Mouse (Mus musculus): Measurements from ENCODE around the gene Asb16. TPM values are rescaled to one million over a fixed set of nuclear protein-coding genes. Genes with fewer than 3 reads are reported as not detected.
A peak's percentile ranks its signal among the peaks of the same experiment; 100 is the strongest.

Gene Asb16
- total RNA-seq (2015) (1.5 and 2.0 TPM in 2 replicates), total RNA-seq (2017) (0.54 and 0.58 TPM in 2 replicates)

DNA sequence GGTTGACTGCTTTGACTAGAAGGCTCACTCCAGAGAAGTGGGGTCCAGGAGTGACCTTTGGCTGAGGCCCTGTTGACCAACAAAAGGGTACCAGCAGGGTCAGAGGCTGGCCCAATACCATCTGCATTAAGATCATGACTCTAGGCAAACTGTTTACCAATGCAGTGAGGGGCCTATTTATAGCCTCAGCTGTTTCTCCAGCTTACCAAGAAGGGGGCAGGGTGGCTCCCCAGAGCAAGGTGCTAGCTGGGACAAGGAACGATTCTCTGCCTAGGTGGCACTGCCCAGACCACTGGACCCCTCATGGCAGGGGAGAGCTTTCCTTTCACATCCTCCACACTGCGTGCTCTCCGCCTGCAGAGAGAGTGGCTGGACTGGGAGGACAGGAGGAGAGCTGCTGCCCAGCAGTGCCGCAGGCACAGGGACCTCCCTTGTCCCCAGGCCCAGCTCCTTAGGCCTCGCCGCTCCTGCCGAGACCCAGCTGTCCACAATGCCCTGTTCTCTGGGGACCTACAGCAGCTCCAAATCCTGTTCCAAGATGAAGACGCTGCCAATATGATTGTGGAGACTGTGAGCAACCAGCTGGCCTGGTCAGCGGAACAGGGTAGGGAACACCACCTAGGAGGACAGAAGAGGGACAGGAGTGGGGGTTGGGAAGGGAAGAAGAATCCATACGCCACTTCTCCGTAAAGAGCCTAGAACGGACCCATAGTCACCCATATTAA, at the start of gene Asb16:
Asb16 (plus strand) TSS at position 224 of the 725 bp plus-strand sequence.
- ATAC-seq (replicated peaks; ENCODE audit: poor library complexity): no peak

DNA sequence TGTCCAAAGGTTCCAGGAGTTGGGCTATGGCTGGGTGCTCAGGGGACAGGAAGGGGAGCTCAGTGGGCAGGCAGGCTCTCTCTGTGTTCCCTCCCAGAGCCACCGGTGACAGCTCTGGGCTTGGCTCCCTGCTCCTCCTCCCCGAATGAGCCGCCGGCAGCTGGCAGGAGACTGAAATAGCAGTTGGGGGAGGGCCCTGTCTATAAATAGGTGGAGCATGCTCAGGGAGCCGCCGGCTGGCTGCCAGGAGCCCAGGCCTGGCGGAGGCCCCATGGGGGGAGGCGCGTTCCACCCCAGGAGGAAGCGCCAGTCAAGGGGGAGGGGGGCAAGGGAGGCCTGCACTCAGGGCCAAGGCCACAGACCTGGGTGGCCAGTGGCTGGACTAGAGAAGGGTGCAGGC, 49.8 kb upstream of the Asb16 start:
- ATAC-seq (replicated peaks; ENCODE audit: poor library complexity): peak; percentile 91

DNA sequence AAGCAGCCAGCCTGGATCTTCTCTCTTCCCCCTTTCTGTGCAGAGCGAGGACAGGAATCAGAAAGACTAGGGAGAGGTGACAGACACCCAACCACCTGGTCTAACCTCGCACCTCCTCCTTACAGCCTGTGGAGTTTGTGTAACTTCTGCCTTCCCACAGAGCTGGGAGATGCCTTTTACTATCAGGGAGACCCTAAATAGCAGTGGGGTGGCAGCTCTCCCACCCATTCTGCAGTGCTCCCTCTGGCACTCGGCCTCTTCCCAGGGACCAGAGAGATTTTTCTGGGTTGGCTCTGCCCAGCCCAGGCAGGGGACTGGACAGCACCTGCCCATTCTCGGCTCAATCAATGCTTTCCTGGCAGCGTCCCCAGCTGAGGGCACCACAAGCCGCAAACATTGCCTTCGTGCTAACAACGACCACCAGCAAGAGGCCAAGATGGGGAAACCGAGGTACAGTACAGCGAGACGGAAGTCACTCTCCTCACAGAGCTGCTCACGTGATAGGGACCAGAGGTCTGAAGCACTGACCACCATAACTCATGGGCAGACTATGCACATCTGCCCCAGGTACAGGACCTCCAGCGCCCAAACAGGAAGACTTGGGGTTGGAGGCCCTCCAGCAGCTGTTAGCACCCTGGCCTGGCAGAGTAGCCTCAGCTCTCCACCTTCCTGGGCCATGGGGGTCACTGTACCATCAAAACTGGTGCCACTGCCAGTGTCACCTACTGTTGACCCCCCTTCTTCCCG, 49.1 kb upstream of the Asb16 start:
- ATAC-seq (replicated peaks; ENCODE audit: poor library complexity): no peak; the same call in 1 of the 2 replicates

DNA sequence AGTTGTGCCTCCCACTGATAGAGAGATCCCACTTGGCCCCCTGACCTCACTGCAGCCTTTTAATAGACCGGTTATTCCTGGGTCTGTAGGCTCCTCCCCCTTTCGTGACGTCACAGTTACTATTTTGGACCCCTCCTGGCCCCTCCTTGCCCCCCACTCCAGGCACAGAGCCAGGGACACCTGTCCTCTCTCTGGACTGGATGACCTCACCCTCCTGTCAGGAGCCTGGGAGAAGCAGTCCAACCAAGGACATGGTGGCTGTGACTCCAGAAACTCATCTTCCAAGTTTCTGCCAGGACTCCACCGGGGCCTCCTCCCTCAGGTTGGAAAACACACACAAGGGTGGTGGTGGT, 48.6 kb upstream of the Asb16 start:
- ATAC-seq (replicated peaks; ENCODE audit: poor library complexity): no peak

DNA sequence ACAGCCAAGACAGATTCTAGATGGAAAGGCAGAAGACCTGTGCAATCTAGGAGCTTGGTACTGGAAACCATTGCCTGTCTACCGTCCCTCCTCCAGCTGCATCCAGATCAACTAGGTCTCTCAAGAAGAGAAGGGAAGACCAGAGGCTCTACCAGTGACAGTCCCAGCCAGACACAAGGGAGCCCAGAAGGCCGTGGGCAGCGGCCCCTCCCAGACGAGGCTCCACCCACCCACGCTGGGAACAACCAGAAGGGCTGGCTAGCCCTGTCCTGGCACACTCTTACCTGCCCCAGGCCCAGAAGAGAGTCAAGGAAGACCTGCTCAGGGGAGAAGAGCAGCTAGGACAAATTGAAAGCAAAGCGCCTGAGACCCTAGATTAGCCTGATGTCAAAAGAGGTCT, 48.1 kb upstream of the Asb16 start:
- ATAC-seq (replicated peaks; ENCODE audit: poor library complexity): no peak

DNA sequence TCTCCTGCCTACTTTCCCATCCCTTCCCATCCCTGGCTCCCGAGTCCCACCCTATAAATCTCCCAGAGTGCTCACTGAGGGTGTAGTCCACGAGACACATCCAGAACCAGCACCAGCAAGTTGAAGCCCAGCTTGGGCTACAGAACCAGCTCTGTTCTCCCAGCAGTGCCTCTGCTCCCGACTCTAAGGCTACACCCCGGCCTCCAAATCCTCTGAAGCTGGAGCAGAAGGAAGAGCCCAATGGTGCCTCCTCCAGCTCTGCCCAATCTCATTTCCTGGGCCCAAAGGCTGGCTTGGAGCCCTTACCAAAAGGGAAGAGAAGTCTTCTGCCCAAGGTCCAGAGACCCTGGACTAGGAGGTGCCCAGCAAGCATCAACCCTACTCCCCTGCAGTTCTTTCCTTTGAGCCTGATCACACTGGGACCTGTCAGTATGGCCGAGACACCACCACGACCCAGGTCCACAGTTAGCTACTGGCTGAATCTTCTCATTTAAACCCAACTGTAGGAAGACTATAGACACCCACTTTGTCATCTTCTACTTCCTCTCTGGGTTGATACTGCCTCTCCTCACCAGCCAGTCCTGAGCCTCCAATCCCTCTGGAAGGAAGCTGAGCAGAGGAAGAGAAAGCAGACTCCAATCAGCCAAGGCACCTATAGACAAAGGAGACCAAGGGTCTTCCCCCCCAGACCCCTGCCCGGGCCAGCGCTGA, 47.1 kb upstream of the Asb16 start:
- no peak for ATAC-seq (replicated peaks; ENCODE audit: poor library complexity)

DNA sequence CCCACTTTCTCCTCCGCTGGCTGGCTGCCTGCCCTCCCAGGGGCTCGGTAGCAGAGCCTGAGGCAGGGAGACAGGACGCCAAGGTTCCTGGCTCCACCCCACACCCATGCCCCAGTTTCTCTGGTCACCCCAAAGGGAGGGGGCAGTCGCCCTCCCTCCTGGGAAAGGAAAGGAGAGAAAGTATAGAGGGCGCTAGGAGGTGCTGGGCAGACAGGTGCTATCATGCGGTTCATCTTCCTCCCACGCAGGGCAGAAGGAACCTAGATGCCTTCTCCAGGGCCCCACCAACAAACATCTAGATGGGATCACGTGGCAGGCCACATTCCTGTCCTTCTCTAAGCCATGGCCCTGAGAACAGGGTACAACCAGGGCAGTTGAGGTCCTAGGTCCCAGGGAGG, 46.6 kb upstream of the Asb16 start:
- no peak for ATAC-seq (replicated peaks; ENCODE audit: poor library complexity)

DNA sequence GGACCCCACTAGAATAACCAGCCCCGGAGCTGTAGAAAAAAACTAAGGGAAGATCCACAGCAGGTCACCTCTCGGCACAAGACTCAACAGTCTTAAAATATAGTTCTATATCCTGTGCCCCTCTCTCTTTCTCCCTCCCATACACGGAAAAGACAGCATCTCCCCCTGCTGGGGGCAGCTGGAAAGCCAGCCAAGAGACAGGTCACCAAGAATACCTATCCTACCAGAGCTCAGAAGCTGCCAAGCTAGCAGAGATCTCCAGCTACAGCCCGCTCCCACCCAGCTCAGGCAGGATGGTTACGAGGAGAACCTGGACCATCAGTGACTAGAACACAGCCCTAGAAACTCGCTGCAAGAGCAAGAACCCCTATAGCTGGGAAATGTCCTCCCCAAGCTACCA, 45.4 kb upstream of the Asb16 start:
- ATAC-seq (replicated peaks; ENCODE audit: poor library complexity): peak; percentile 37

DNA sequence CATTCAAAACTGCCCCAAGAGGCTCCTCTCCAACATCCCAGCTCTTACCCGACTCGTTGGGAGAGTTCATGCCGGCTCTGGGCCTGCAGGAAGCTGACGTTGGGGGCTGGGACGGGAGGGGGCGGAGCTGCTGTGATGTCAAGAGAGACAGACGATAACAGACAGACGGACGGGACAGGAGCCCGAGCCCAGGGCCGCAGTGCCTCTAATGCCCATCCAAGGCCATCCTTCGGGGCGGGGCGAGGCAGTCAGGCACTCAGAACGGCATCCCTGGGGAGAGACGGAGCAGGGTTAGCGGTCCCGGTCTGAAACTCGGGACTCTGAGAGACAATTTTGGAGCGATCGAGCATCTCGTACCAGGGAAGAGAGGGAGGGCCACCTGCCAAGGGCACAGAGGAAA, 43.9 kb upstream of the Asb16 start:
- ATAC-seq (replicated peaks; ENCODE audit: poor library complexity): no peak

DNA sequence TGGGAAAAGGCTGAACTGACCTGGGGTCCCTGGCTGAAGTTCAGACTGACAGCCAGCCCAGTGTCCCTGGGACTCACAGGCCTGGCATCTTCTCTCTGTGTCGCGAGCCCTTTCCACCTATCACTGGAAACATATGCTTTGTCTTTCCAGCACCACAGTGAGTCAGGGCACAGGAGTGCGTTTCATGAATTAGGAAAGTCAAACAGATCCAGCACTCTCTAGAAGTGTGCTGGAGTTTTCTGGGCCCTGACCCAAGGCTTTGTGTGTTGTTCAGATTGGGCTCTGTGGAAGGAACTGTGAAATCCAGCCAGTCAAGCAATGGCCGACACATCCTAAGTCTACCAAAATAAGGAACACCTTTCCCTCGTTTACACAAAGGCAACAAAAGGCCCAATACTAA, 43.3 kb upstream of the Asb16 start:
- ATAC-seq (replicated peaks; ENCODE audit: poor library complexity): no peak

DNA sequence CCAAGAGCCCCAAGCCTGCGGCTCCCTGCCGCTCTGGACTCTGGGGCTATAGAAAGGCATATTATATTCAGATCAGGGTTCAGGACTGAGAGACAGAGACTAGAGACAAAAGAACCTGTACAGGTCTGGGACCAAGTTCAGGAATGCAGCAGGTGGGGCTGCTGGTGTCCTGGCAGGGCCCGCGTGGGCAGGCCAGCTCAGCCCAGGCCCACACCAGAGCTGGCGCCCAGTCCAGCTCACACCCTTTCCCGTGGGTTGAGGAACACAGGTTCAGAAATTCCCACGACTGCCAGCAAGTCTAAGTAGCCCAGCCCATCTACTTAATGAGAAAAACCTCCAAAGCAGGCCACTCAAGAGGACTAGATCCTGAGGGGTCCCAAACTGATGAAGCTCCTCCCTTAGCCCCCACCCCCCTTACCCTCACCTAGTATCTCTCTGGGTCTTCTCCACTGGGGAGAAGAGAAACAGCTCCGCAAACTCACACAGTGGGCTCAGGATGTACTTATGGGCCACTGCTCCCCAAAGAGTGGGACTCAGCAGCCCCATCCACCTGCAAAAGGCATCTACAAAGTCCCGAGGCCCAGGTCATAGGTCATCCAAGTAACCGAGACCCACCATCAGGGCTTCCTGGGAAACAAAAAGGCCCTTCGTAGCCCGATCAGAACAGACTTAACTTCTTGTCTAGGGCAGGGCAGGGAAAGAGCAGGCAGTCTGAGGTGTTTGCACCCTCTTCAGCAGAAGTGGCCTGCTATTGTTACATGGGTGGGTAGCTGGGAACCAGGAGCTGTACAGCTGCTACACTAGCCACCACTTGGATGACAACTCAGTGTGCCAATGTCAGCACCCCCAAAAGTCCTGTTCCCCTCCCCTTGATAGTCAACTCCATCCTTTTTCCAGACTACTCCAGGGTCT, 42.2 kb upstream of the Asb16 start:
- no peak for ATAC-seq (replicated peaks; ENCODE audit: poor library complexity)

DNA sequence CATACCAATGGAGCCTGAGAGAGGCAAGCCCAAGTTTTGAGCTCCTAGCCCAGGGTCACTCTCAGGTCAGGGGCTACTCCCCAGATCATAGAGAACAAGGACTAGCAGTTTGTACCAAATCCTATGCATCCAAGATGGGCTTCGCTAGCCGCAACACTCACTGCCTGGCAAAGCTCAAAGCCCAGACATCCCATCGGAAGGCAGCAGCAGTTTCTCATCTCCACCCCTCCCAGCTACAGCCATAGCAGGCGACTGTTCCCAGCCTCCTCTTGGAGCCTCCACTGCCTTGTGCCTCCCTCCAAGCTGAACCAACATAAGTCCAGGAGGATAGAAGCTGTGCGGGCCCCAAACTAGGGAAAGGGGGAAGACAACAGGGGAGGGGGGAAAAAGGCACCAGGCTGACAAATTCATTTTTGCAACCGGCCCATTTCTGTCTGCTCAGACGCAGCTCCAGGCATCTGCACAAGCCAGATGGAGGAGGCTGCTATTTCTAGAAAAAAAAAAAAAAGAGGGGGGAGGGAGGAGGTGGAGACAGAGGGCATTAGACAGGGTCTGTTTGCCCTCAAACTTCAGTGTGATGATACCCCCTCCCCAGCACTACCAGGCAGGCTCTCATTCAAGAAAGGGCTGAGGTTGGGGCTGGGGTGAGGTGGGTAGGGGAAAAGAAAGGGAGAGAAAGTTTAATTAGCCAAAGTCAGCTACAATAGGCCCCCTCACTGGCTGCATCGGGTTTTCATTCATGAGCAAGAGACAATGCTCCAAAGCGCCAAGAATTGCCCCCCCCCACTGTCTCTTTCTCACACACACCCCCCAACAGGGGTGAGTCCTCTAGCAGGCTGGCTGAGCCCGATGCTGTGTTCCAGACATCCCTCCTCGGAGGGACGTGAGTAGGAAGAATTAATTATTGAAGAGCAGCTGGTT, 41.0 kb upstream of the Asb16 start:
- no peak for ATAC-seq (replicated peaks; ENCODE audit: poor library complexity)

DNA sequence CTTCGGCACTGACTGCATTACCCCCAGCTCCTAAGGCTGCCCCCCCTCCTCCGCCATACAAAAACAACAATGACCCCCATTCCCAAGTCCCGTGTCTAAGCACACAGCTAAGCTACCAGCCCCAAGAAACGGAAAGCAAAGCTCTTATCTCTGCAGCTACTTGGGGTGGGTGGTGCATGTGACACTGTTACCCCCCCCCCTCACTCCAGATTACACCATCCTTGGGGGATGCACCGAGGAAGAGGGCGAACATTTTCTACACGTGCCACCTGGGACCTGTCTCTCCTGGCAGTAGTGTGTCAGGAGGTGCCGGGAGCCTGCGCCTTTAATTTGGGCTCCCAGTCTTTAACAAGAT, 40.4 kb upstream of the Asb16 start:
- no peak for ATAC-seq (replicated peaks; ENCODE audit: poor library complexity)

DNA sequence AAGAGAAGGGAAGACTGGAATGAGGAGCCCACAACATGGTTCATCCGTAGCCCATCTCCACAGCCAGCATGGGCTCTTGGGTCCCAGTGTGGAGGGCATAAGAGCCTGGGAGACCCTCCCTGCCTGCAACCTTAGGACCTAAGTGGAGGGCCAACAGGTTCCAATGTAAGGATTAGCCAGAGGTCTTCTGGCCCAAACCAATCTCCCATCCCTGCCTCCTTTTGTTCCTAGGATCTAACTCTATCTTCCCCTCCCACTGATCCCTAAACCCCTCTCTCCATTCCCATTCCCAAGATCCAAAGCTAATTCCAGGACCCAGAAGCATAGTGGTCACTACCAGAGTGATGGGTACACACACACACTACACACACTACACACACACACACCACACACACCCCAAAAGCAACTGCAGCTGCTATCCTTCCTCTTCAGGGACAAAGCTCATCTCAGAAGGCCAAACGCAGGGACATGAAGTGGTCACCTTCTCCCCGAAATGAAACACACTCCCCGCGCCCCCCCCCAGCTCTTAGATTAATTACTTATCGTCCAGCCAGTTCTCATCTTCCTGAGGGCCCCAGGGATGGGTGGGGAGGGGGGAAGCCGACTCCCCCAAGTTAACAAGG, 39.8 kb upstream of the Asb16 start:
- no peak for ATAC-seq (replicated peaks; ENCODE audit: poor library complexity)

DNA sequence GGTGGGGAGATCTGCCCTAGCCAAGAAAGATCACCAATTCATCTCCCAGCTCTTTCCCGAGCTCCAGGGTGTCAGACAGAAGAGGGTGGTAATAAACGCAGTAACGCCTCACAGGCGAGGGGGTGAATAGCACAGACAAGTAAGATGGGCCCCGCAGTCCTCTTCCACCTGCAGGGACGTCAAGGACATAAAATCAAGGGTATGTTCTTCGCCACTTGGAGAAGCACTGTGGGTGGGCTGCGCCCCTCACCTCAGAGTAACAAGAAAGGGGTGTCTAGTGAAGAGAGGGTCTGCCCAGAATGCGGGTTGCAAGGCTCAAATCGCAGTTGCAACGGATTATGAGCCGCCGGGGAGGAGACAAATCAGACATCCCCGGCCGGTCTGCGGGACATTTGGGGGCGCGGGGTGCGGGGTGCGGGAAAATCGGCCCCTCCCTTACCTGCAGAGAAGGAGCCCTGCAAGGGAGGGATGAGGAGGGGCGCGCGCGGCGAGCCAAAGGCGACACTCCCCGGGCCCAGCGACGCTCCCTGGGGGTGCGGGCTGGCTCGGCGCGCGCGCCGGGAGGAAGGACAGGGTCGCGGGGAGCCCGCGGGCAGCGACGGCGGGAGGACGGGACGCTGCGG, 39.1 kb upstream of the Asb16 start:
- no peak; the same call in 1 of the 2 replicates for ATAC-seq (replicated peaks; ENCODE audit: poor library complexity)

DNA sequence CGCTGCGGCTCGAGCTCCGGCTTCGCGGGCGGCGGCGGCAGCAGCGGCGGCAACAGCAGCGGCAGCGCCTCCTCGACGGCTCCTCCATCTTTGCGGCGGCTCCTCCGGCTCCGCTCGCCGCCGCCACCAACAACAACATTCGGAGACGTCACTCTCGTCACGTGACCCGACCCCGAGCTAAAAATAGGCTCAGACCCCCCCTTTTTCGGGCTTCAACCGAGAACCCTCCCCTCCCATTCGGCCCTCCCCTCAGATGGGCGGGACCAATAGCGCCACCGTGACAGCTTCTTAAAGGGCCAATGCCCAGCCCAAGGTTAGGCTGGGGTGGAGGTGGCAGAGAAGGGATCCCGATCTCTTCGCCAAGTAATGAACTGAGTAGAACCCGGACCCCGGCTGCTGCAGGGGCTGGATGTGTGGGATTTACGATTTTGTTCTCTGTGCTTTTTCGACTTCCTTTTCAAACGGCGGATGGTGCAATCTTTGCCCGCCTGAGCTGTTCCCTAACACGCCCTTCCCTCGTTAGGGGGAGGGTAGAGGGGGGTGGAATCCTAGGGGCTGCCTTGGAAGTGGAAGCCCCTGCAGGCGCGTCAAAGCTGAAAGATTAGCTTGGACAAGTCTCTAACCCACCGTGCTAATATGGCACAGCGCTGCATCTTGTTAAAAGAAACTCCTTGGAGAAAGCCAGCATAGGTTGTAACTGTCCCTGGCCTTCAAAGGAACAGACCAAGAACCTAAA, 38.4 kb upstream of the Asb16 start, which contains the start of gene Hdac5:
Hdac5 (minus strand) TSS at position 161 of the 736 bp plus-strand sequence.
- ATAC-seq (replicated peaks; ENCODE audit: poor library complexity): peak; percentile 99

DNA sequence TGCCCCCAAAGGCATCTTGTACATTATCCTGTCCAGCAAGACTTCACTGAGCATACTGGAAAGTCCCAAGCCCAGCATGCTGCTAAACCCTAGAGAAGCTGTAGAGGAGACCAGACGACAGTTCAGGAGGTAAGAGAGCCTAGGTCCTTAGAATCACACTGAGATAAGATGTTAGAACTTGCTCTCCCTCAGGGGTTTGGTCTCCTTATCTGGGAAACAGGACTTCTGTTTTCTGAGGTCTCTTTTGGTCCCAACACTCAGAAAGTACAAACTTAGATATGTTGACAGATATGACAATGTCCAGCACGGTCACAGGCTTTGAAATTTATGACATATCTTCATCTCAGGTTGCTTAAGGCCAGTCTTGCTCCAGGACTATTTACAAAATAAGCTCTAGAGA, 32.5 kb upstream of the Asb16 start:
- no peak for ATAC-seq (replicated peaks; ENCODE audit: poor library complexity)

DNA sequence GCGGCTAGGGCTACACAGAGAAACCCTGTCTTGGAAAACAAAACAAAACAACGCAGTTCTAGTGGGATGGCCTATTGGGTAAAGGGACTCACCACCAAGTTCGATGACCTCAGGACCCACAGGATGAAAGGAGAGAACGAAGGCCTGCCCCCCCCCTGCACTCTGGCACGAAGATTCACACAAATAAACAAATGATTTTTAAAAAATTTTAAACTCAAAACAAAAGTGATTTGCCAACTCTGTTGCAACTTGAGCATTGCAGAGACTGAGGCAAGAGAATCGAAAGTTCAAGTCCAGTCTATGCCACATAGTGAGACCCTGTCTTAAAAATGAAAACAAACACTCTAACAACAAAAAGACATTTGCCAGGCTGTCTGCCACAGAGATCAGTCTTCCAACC, 27.9 kb upstream of the Asb16 start:
- no peak for ATAC-seq (replicated peaks; ENCODE audit: poor library complexity)

Measured in megakaryocyte progenitor cell, adult 5-6 weeks (primary cell).